Mouse (Mus musculus) heart, embryonic 14.5 days (tissue): ENCODE measurements around the gene Zbtb43. TPM values are rescaled to one million over a fixed set of nuclear protein-coding genes. Genes with fewer than 3 reads are reported as not detected.

Experiments used
- ATAC-seq: fragments of 200-750 bp; cut with Nextera tagmentation; 2 replicates; pipeline ENCODE4 v1.8.0; 2017; ENCODE audit warnings: low read depth, moderate TSS enrichment; ENCODE audit not compliant: insufficient number of reproducible peaks, insufficient read depth, low FRiP score
- H3K27ac ChIP-seq, 2 experiments: fragments of 200-500 bp in 1 of 2; fragments of 300-500 bp in 1 of 2; sonication (generic) in 1 of 2; replicated peaks in 1 of 2; 2 replicates each; pipeline ENCODE4 v1.5.1; 2012 to 2014; ENCODE audit warnings: low read depth in 2 of 2, low read length in 2 of 2, control low read depth in 1 of 2, mild to moderate bottlenecking in 1 of 2, mixed read lengths in 1 of 2; ENCODE audit not compliant: control insufficient read depth in 1 of 2, insufficient read depth in 1 of 2
- H3K27me3 ChIP-seq: fragments of 300-500 bp; sonication (generic); 2 replicates; pipeline ENCODE4 v1.6.1; 2014; ENCODE audit warnings: mild to moderate bottlenecking, low read length, control low read depth; ENCODE audit not compliant: control insufficient read depth, insufficient read depth
- H3K36me3 ChIP-seq: fragments of 300-500 bp; sonication (generic); 2 replicates; pipeline ENCODE4 v1.6.1; 2014; ENCODE audit warnings: mild to moderate bottlenecking, control low read depth, low read length, mixed read lengths; ENCODE audit not compliant: control insufficient read depth, insufficient read depth
- H3K4me1 ChIP-seq, 2 experiments: fragments of 200-500 bp in 1 of 2; fragments of 300-500 bp in 1 of 2; sonication (generic) in 1 of 2; 2 replicates each; pipeline ENCODE4 v1.6.1; 2012 to 2014; ENCODE audit warnings: low read length in 2 of 2, control low read depth in 1 of 2, mixed read lengths in 1 of 2; ENCODE audit not compliant: control insufficient read depth in 2 of 2, insufficient read depth in 2 of 2
- H3K4me2 ChIP-seq: fragments of 300-500 bp; sonication (generic); 2 replicates; pipeline ENCODE4 v1.6.1; 2014; ENCODE audit warnings: mild to moderate bottlenecking, low read length
- H3K4me3 ChIP-seq, 2 experiments: fragments of 200-500 bp in 1 of 2; fragments of 300-500 bp in 1 of 2; sonication (generic) in 1 of 2; 2 replicates each; pipeline ENCODE4 v1.5.1; 2012 to 2014; ENCODE audit warnings: low read length in 2 of 2, mild to moderate bottlenecking in 2 of 2, control low read depth in 1 of 2, low read depth in 1 of 2, moderate library complexity in 1 of 2; ENCODE audit not compliant: control insufficient read depth in 1 of 2, insufficient read depth in 1 of 2
- H3K9ac ChIP-seq: fragments of 300-500 bp; sonication (generic); 2 replicates; pipeline ENCODE4 v1.6.1; 2014; ENCODE audit warnings: mild to moderate bottlenecking, low read length
- H3K9me3 ChIP-seq: fragments of 300-500 bp; sonication (generic); 2 replicates; pipeline ENCODE4 v1.6.1; 2016; ENCODE audit warnings: low read length, control low read depth; ENCODE audit not compliant: control insufficient read depth
- WGBS: fragments of 180-500 bp; shearing (Covaris S2); extraction: QIAGEN DNeasy Blood & Tissue Kit; methylation state at CpG from one replicate; pipeline ENCODE4 v1.1.7; 2014; 5-methylcytosine and 5-hydroxymethylcytosine counted together
- polyA plus RNA-seq: library from polyadenylated mRNA; unstranded; fragments of >200 nt; fragmentation: Nextera tagmentation; extraction: Ambion mirVana; gene quantifications from 2 replicates; pipeline ENCODE4 v1.2.1, GENCODE M21; 2014

The Zbtb43 gene
- 16.5 and 16.7 TPM in 2 replicates for polyA plus RNA-seq

DNA sequence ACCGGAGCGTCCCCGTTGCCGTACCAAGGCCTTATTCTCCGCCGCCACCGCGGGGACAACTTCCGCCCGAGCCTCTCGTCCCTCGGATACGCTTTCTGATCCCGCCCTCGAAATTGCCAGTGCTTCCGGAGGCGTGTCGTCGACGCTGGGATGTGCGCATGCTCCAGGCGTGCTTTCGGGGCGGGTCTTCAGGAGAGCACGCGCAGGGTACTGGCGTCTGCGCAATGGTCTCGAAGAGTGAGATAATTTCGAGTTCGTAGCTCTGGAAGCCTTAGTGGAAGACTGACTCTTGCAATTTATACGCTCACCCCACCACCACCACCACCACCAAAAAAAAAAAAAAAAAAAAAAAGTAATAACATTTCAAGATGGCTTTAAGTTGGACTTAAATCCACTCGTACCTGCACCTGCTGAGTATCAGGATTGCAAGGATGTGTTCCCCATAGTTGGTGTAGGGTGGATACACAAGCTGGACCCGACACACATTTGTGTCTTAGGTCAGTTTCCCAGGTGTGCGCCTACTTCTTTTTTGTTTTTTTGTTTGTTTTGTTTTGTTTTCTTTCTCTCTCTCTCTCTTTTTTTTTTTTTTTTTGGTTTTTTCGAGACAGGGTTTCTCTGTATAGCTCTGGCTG is at the start of gene Zbtb43:
Zbtb43 (minus strand) TSS at position 94 of the 632 bp plus-strand sequence.
- Histone ChIP-seq H3K36me3 (peaks cover 15% of the 10 kb centered on the region), H3K27me3 (no peaks in the 10 kb centered on the region), H3K4me3 (peak within 1 kb of the TSS; percentile 77 to 92), H3K4me1 (peaks cover 3 to 28% of the 10 kb centered on the region in 2 experiments), H3K27ac (peak within 1 kb of the TSS; percentile 52 to 79), H3K9me3 (no peaks in the 10 kb centered on the region; the same call in 1 of the 2 replicates), H3K4me2 (peak within 1 kb of the TSS; percentile 83), H3K9ac (peak within 1 kb of the TSS; percentile 93)
- 5% methylated on average over 36 of the region's 36 CpGs for WGBS
- peak; percentile 89 for ATAC-seq

DNA sequence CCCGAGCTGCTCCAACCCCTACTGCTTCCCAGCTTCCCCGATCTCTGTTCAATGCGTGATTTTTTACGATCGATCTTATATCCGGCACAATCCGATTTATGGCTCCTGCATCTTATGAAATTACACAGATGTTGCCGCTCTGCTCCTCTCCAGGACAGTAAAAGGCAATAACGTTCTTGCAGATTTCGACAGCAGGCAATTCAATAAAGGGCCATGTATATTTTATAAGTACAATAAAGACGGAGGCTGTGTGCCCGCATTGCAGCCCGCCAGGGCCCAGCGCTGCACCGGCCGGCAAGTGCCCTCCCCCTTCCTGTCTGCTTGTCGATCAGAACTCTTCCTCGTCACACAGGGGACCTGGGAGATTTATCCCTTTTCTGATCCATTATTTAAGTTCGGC is 47.5 kb upstream of the Zbtb43 start:
- Histone ChIP-seq H3K9me3 (no peaks in the 10 kb centered on the region; the same call in 1 of the 2 replicates), H3K9ac (no peak overlapping the region), H3K36me3 (no peaks in the 10 kb centered on the region), H3K4me3 (no peak overlapping the region), H3K27ac (no peak overlapping the region), H3K4me2 (no peak overlapping the region), H3K4me1 (no peaks in the 10 kb centered on the region), H3K27me3 (peaks cover 8% of the 10 kb centered on the region; the same call in 1 of the 2 replicates)
- no peak for ATAC-seq
- 68% methylated on average over 19 of the region's 19 CpGs for WGBS

DNA sequence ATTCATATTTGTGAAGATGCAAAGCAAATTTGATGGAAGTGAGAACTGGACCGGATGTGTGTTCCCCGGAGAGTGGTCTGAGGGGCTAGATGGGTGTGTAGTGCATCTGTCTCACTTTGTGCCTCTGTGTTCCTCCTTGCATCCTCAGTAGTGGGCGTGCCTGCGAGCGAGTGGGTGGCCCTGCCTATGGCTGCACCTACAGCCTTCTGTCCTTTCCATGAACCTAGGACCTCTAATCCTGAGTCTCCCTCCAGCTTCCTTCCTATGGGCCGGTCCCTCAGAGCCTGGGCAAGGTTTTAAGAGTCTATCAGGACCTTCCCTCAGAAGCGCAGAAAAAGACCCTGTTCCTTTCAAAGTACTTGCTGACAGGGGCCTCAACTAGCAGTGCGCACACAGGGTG is 47.1 kb upstream of the Zbtb43 start:
- H3K9me3 ChIP-seq = no peaks in the 10 kb centered on the region; the same call in 1 of the 2 replicates
- no peak overlapping the region for H3K4me3 ChIP-seq
- no peak overlapping the region for H3K4me2 ChIP-seq
- no peaks in the 10 kb centered on the region for H3K36me3 ChIP-seq
- 73% methylated on average over 8 of the region's 8 CpGs for WGBS
- H3K27ac ChIP-seq = no peak overlapping the region
- H3K4me1 ChIP-seq = no peaks in the 10 kb centered on the region
- ATAC-seq = no peak
- no peak overlapping the region for H3K9ac ChIP-seq
- peaks cover 8% of the 10 kb centered on the region; the same call in 1 of the 2 replicates for H3K27me3 ChIP-seq

DNA sequence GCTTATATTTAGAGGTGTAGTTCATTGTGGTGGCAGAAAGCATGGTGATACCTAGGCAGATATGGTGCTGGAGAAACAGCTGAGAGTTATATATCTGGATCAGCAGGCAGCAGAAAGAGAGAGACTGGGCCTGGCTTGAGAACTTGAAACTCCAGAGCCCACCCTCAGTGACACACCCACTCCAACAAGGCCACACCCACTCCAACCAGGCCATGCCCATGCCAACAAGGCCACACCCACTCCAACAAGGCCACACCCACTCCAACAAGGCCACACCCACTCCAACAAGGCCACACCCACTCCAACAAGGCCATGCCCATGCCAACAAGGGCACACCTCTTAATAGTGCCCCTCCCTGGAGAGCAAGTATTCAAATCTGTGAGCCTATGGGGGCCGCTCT is 42.4 kb upstream of the Zbtb43 start:
- no peak for ATAC-seq
- no peak overlapping the region for H3K9ac ChIP-seq
- H3K27me3 ChIP-seq = no peaks in the 10 kb centered on the region
- peaks cover 3% of the 10 kb centered on the region; the same call in 1 of the 2 replicates for H3K9me3 ChIP-seq
- no peaks in the 10 kb centered on the region for H3K4me1 ChIP-seq
- 100% methylated on average over 1 of the region's 1 CpGs for WGBS
- no peaks in the 10 kb centered on the region for H3K36me3 ChIP-seq
- no peak overlapping the region for H3K4me2 ChIP-seq
- no peak overlapping the region for H3K4me3 ChIP-seq
- H3K27ac ChIP-seq = no peak overlapping the region

DNA sequence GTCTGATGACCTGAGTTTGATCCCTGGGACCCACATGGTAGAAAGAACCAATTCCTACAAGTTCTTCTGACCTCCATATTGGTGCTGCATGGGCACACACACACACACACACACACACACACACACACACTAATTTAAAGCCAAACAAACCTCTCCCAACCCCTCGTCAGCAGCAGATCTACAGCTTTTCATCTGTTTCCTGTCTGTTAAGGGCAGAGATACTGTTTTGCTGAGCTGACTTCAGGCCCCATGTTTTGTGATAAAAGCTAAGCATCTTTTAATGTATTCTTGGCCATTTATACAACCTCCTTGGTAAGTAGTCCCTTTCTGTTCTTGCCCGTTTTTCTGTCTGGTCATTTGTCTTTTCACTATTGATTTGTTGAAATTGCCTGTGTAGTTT is 34.2 kb upstream of the Zbtb43 start:
- no peak overlapping the region for H3K4me2 ChIP-seq
- 26% methylated on average over 2 of the region's 2 CpGs for WGBS
- no peaks in the 10 kb centered on the region for H3K4me1 ChIP-seq
- H3K36me3 ChIP-seq = no peaks in the 10 kb centered on the region
- H3K9ac ChIP-seq = no peak overlapping the region
- no peaks in the 10 kb centered on the region for H3K27me3 ChIP-seq
- H3K27ac ChIP-seq = no peak overlapping the region
- peaks cover 12% of the 10 kb centered on the region for H3K9me3 ChIP-seq
- ATAC-seq = no peak
- H3K4me3 ChIP-seq = no peak overlapping the region

DNA sequence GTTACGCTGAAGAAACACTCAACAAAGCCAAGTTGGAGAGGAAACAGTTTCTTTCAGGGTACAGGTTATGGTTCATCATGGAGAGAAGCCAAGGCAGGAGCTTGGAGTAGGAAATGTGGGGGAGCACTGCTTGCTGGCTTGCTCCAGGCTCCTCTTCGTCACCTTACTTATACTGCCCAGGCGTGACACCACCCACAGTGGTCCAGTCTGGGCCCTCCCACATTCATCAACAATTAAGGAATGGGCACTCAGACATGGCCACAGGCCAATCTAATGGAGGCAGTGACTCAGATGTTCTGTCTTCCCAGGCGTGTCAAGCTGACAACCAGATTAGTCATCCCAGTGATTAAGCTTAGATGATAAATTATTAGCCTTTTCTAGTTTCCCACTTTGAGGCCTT is 29.9 kb upstream of the Zbtb43 start:
- WGBS = 64% methylated on average over 4 of the region's 4 CpGs
- H3K27ac ChIP-seq = no peak overlapping the region
- H3K27me3 ChIP-seq = no peaks in the 10 kb centered on the region
- ATAC-seq = no peak
- no peak overlapping the region for H3K9ac ChIP-seq
- no peak overlapping the region for H3K4me2 ChIP-seq
- H3K36me3 ChIP-seq = no peaks in the 10 kb centered on the region
- H3K9me3 ChIP-seq = peaks cover 12% of the 10 kb centered on the region
- H3K4me3 ChIP-seq = no peak overlapping the region
- H3K4me1 ChIP-seq = no peaks in the 10 kb centered on the region

DNA sequence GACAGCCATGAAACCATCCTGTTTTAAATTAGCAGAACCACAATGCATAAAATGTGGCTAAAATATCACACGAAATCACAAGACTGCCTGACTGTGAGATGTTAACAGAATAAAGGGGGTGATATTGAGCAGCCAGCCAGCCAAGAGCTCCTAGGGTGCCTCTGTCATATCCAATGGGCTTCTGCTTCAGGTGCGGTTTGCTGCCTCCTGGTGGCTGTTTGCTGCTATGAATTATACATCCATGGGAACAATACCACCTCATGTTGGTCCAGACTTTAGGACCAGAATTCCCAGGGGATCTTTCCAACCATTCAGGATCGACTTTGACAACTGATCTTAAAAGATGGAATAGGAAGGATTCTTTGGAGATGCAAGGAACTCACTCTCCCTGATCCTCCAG is 27.3 kb upstream of the Zbtb43 start:
- no peak for ATAC-seq
- H3K9ac ChIP-seq = no peak overlapping the region
- H3K27me3 ChIP-seq = no peaks in the 10 kb centered on the region
- no peaks in the 10 kb centered on the region for H3K4me1 ChIP-seq
- H3K27ac ChIP-seq = no peak overlapping the region
- 34% methylated on average over 3 of the region's 3 CpGs for WGBS
- H3K4me2 ChIP-seq = no peak overlapping the region
- H3K4me3 ChIP-seq = no peak overlapping the region
- no peaks in the 10 kb centered on the region for H3K36me3 ChIP-seq
- H3K9me3 ChIP-seq = peaks cover 12% of the 10 kb centered on the region

DNA sequence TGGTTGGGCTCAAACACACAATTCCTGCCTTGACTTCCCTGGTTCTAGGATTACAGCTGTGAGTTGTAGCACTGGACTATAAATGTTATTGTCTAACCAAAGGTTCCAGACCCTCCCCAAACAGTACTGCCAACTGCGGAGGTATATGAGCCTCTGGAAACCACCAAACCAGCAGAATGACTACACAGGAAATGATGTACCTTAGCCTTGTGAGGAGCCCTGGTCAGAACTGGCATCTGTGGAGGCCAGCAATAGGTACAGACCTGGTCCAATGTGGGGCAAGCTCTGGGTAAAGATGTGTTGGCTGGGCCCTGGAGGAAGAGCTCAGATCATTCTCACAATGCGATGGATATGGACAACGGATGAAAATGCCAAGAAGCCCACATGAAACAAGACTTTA is 23.7 kb upstream of the Zbtb43 start:
- Histone ChIP-seq H3K9ac (no peak overlapping the region), H3K36me3 (no peaks in the 10 kb centered on the region), H3K27me3 (no peaks in the 10 kb centered on the region), H3K9me3 (no peaks in the 10 kb centered on the region), H3K27ac (no peak overlapping the region), H3K4me3 (no peak overlapping the region), H3K4me1 (no peaks in the 10 kb centered on the region), H3K4me2 (no peak overlapping the region)
- 92% methylated on average over 3 of the region's 3 CpGs for WGBS
- no peak for ATAC-seq
